Mouse (Mus musculus) CD4-positive naive resting alpha-beta T cell, adult 57 days (primary cell): ENCODE results near the gene Spata21. TPM values are rescaled to one million over a fixed set of nuclear protein-coding genes. Genes with fewer than 3 reads are reported as not detected.

Source experiments
- total RNA-seq: library from RNA; stranded (reverse); gene quantifications from one replicate; pipeline ENCODE4 v1.2.4, GENCODE M21; 2023

The Spata21 gene
- total RNA-seq, result not detected

DNA sequence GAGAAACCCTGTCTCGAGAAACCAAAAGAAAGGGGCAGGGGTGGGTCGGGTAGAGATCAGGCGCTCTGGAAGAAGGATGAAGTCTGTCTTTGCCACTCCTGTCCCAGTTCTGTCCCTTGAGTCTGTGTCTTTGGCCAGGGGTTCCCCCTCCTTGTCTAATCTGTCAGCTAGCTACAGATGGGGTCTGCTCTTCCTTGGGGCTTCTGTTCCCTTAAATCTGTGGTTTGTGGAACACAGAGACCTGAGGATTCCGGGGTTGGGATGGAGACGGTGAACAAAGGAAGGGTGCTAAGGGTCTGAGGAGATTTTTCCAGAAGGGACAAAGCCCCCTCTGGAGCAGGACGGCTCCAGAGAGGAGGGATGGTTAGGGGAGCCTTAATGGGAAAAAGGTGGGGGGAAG lies at the start of gene Spata21:
Gene Spata21, plus strand, starts transcription at position 301 of the 400 bp plus-strand sequence.

GRCm38 (mm10) chr4:141060426-141061301 lies 27.5 kb upstream of the Spata21 start, which contains the start of gene Crocc:
Crocc (minus strand) TSS chr4:141060550.

DNA sequence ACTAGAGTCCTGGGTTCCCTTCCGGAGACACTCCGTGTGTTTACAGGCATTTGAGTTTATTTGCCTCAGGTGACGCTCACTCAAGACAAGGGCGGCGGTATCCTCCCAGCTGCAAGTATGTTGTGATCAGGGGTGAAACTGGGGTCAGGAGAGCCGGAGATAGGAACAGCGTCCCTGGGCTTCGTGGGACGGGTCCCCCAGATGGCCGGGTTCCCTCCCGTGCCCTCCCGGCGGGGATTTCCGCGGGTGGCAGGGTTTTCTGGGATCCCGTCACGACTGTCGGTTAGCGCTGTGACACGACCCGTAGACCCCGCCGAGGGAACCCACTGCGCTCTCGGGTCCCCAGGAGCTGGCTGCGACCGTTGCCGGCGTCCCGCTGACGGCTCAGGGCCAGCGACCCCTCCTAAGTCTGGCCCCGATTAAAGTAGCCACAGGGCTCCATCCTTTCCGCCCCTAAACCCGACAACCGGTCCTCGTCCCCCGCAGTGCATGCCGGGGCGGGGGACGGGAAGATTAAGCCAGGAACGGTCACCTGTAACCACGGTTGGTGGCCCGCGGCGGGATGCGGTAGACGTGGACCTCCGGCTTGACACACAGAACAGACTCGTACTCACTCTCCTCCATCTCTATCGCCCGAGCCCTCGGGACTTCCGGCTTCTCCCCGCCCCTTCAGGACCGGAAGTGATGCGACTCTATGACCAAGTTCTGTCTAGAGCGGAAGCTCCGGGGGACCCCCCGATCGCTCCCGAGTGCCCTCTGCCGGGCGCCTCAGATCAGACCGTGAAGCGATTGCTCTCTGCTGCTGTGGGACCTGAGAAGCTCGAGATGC lies 10.2 kb upstream of the Spata21 start, which contains the start of gene Necap2:
Gene Necap2, minus strand, starts transcription at position 677 of the 829 bp plus-strand sequence.

GRCm38 (mm10) chr4:141139116-141139970 lies 51.2 kb downstream of the Spata21 start, which contains the start of gene Szrd1:
Szrd1 (minus strand) TSS chr4:141139775.

DNA sequence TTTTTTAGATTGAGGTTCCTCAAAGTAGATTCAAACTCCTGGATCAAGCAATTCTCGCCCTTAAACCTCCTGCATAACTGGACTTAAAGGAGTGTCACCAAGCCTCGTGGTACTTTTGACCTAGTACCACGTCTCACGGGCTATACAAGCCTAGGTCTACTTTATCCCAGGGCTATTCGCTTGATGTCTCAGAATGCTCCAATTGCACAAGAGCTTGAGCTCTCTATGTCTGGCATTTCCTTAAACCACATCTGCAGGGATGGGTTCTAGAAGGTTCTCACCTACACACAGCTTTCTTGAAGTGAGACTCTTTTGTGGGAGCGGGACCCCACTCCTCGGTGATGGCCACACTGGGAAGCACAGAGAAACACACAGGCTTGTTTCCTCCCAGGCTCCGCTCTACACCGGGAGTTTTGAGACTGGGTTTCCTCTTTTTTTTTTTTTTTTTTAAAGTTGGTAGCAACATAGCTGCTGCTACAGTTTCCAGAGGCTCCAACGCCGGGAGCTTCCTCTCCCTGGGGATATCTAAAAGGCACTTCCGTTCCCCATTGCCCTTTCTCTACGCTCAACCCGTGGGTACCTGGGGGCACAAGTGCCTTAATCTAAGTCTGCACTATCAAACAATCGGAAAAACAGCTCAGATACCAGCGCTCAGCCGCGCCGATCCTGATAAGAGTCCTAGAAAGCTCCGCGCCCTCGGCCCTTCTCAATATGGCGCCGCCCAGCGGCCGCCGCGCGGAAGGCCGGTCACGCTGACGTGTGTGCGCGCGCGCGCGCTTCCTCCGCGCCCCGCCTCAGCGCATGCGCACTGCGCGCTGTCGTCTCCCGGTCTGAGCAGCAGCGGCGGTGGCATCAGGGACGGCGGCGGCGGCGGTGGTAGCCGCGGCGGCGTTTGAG lies 59.2 kb downstream of the Spata21 start, which contains the start of gene Fbxo42:
Gene Fbxo42, plus strand, starts transcription at position 802 of the 897 bp plus-strand sequence.

Other genes starting within 250 kb of the Spata21 start
- 1.3 TPM for gene Padi1, start 242.6 kb upstream of the Spata21 start, total RNA-seq
- gene Padi2, start 182.0 kb upstream of the Spata21 start, total RNA-seq, result 28.0 TPM
- 93.1 TPM for gene Sdhb, start 127.1 kb upstream of the Spata21 start, total RNA-seq
- gene Atp13a2, start 101.5 kb upstream of the Spata21 start, total RNA-seq, result 31.9 TPM
- not detected for gene Mfap2, start 77.9 kb upstream of the Spata21 start, total RNA-seq
- gene Crocc, start 27.8 kb upstream of the Spata21 start, total RNA-seq, result 11.7 TPM
- 80.7 TPM for gene Necap2, start 10.0 kb upstream of the Spata21 start, total RNA-seq
- gene Szrd1, start 51.4 kb downstream of the Spata21 start, total RNA-seq, result 105 TPM
- 23.8 TPM for gene Fbxo42, start 59.6 kb downstream of the Spata21 start, total RNA-seq
- 2.5 TPM for gene Rsg1, start 125.6 kb downstream of the Spata21 start, total RNA-seq
- not detected for gene Arhgef19, start 151.2 kb downstream of the Spata21 start, total RNA-seq
- 0.89 TPM for gene Epha2, start 212.9 kb downstream of the Spata21 start, total RNA-seq